Mouse (Mus musculus) liver, embryonic 14.5 days (tissue): Measurements from ENCODE around the gene Cyp2j6. TPM values are rescaled to one million over a fixed set of nuclear protein-coding genes. Genes with fewer than 3 reads are reported as not detected.
A peak's percentile ranks its signal among the peaks of the same experiment; 100 is the strongest.
"Not testable (repeated sequence)": the region's sequence is repeated elsewhere in the genome, so short reads cannot be mapped to it uniquely, and the experiment has no call there.

Experiments used
- ATAC-seq: fragments of 200-750 bp; cut with Nextera tagmentation; 2 replicates; pipeline ENCODE4 v1.8.0; 2017; ENCODE audit warnings: moderate number of reproducible peaks, mild to moderate bottlenecking, moderate library complexity; ENCODE audit not compliant: insufficient read depth
- DNase-seq, 3 experiments: peaks; one replicate each; pipeline ENCODE4 v3.0.0-alpha.2; 2012 to 2013; ENCODE audit warnings: low read depth in 3 of 3, low spot score in 3 of 3
- H3K27ac ChIP-seq: fragments of 300-500 bp; sonication (generic); 2 replicates; pipeline ENCODE4 v1.5.1; 2014; ENCODE audit warnings: moderate library complexity, mild to moderate bottlenecking, control low read depth, inconsistent platforms
- H3K27me3 ChIP-seq: fragments of 300-500 bp; sonication (generic); 2 replicates; pipeline ENCODE4 v1.6.1; 2014; ENCODE audit warnings: mild to moderate bottlenecking, low read length, moderate library complexity; ENCODE audit not compliant: control insufficient read depth, insufficient read depth
- H3K36me3 ChIP-seq: fragments of 300-500 bp; sonication (generic); replicated peaks from 2 replicates; pipeline ENCODE4 v1.6.1; 2014; ENCODE audit warnings: low read depth; ENCODE audit not compliant: control insufficient read depth, insufficient read depth
- H3K4me1 ChIP-seq, 2 experiments: fragments of 200-500 bp in 1 of 2; fragments of 300-500 bp in 1 of 2; sonication (generic) in 1 of 2; replicated peaks; 2 replicates each; pipeline ENCODE4 v1.6.1; 2012 to 2014; ENCODE audit warnings: antibody characterized with exemption in 1 of 2, inconsistent platforms in 1 of 2, low read length in 1 of 2; ENCODE audit not compliant: control insufficient read depth in 2 of 2, insufficient read depth in 2 of 2
- H3K4me2 ChIP-seq: fragments of 300-500 bp; sonication (generic); 2 replicates; pipeline ENCODE4 v1.6.1; 2014; ENCODE audit warnings: low read depth, mild to moderate bottlenecking, control low read depth, moderate library complexity
- H3K4me3 ChIP-seq, 2 experiments: fragments of 200-500 bp in 1 of 2; fragments of 300-500 bp in 1 of 2; sonication (generic) in 1 of 2; 2 replicates each; pipeline ENCODE4 v1.5.1; 2012 to 2014; ENCODE audit warnings: low read depth in 2 of 2, low read length in 2 of 2, mild to moderate bottlenecking in 2 of 2, control low read depth in 1 of 2, inconsistent platforms in 1 of 2, moderate library complexity in 1 of 2; ENCODE audit not compliant: insufficient read depth in 1 of 2
- H3K9ac ChIP-seq: fragments of 300-500 bp; sonication (generic); replicated peaks from 2 replicates; pipeline ENCODE4 v1.6.1; 2014; ENCODE audit warnings: mild to moderate bottlenecking, control low read depth, moderate library complexity
- H3K9me3 ChIP-seq: fragments of 300-500 bp; sonication (generic); 2 replicates; pipeline ENCODE4 v1.6.1; 2016; ENCODE audit warnings: low read length, mixed read lengths; ENCODE audit not compliant: control insufficient read depth
- CTCF ChIP-seq: IDR thresholded peaks from 2 replicates; pipeline ENCODE4 v1.5.1; 2016; ENCODE audit warnings: antibody characterized with exemption, low read depth, control low read depth
- EP300 ChIP-seq: IDR thresholded peaks from 2 replicates; pipeline ENCODE4 v1.6.1; 2016; ENCODE audit warnings: antibody characterized with exemption, low read depth
- WGBS: fragments of 180-500 bp; shearing (Covaris S2); extraction: QIAGEN DNeasy Blood & Tissue Kit; methylation state at CpG from one replicate; pipeline ENCODE4 v1.1.7; 2014; ENCODE audit not compliant: insufficient replicate concordance; 5-methylcytosine and 5-hydroxymethylcytosine counted together
- polyA plus RNA-seq, 2 experiments: library from polyadenylated mRNA; depleted of rRNA in 1 of 2; stranded (reverse) in 1 of 2; unstranded in 1 of 2; fragments of >200 nt; fragmentation: Nextera tagmentation in 1 of 2; extraction: Ambion mirVana in 1 of 2; gene quantifications; 2 replicates each; pipeline versions ENCODE4 v1.2.1 to v1.2.3; 2012 to 2014

The Cyp2j6 gene
- polyA plus RNA-seq (2012; rRNA removed), result 0.36 and 0.63 TPM in 2 replicates
- polyA plus RNA-seq (2014; fragmentation: Nextera tagmentation; extraction: Ambion mirVana), result 0.78 and 1.1 TPM in 2 replicates

DNA sequence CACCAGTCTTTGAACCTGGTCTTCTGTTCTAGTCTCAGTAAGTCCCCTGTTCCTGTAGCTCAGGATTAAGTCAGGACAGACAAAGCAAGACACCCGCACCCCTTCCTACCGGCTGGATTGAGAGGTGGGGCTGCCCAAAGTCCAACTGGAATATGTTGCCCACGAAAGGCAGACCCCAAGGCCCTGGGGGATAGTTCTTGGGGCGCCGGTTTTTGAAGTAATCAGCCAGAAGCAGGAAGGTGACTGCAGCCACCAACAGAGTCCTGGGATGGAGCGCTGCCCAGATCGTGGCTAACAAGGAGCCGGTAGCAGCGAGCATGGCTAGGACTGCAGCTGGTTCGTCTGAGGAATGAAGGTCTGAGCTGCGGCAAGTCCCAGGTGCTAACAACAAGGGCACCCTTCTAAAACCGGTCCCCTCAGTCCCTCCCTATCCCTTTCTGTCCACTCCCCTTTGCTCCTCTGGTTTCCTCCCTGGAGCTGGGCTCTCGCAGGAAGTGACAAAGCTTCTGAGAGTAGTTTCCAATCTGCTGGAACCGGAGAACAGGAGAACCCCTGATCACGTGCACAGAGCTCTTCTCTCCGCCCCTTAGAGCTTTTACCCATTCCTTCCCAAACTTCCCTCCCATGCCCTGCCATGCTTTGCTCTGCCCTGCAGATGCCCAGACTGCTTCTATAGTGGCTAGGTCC is at the start of gene Cyp2j6:
TSS of gene Cyp2j6 (minus strand) at position 529 of the 687 bp plus-strand sequence.
- H3K36me3 ChIP-seq, result no peaks in the 10 kb centered on the region
- DNase-seq (peak in 1 of 3 experiments; percentile 4), ATAC-seq (peak; percentile 48)
- no peak within 1 kb of the TSS for H3K27ac ChIP-seq
- H3K4me3 ChIP-seq, result peak within 1 kb of the TSS; percentile 41 to 50
- TF ChIP-seq EP300 (no peak), CTCF (no peak)
- H3K27me3 ChIP-seq, result no peaks in the 10 kb centered on the region
- H3K9ac ChIP-seq, result 0 out of 2 replicates have a peak within 1 kb of the TSS, but pooled peaks have one; percentile 13
- peak within 1 kb of the TSS; percentile 46 for H3K4me2 ChIP-seq
- WGBS, result 1% methylated on average over 15 of the region's 16 CpGs
- H3K4me1 ChIP-seq, result no peaks in the 10 kb centered on the region
- H3K9me3 ChIP-seq, result no peaks in the 10 kb centered on the region

DNA sequence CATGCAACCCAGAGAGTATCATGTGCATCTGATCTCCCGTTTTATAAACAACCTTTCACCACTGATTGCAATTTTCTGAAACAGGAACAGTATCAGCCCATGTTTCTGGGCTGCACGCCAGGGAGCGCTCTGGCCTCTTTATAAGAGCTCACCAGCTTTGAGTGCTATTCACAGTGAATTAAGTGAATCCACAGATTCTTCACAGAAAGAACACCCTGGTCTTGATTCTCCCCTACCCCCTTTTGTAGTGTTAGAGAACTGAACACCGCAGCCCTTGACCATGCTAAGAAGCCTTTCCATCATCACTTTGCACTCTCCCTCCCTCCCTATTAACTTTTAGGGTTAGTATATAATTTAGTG is 38.3 kb upstream of the Cyp2j6 start:
- Histone ChIP-seq H3K4me3 (no peak overlapping the region), H3K27me3 (no peaks in the 10 kb centered on the region), H3K4me1 (no peaks in the 10 kb centered on the region), H3K4me2 (peak overlapping the region; percentile 38; the same call in 1 of the 2 replicates), H3K9me3 (no peaks in the 10 kb centered on the region), H3K9ac (no peak overlapping the region), H3K36me3 (no peaks in the 10 kb centered on the region), H3K27ac (no peak overlapping the region)
- TF ChIP-seq CTCF, result no peak
- TF ChIP-seq EP300, result no peak
- ATAC-seq, result no peak
- no peak for DNase-seq
- WGBS, result 33% methylated on average over 4 of the region's 4 CpGs

DNA sequence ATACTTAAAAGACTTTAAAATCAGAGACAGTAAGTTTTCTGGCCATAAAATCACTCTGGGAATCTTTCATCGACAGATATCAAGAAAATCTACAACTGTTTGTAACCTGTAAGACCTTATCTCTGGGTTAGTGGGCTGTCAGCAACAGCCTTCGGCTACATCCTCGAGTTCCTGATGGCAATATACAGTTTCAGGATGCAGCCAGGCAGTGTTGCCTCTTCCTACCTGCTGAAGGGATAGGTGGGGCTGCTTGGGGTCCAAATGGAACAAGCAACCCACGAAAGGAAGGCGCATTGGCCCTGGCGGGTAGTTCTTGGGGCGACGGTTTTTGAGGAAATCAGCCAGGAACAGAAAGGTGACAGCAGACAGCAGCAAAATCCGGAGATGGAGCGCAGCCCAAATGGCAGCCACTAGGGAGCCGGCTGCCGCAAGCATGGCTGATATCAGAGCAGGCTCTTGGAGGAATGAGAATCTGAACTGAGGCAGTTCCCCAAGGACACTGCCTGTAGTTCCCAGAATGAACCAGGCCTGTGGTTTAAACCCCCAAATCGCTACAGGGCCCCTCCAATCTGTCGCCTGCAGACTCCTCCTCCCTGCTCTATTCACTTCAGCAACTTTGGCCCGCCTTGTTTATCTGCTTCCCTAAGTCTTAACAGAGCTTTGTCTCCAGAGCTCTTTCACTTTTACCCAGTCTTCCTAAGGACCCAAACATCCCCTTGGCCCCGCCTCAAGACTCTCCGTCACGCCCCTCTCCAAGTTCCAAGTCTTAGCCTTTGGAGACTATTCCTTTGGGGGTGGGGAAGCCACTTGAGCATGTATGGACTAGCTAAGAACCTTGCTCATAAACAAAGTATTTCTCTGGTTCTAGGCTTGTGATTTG is 37.7 kb upstream of the Cyp2j6 start, which contains the start of gene Cyp2j9:
TSS of gene Cyp2j9 (minus strand) at position 668 of the 880 bp plus-strand sequence.
- TF ChIP-seq CTCF, result no peak
- TF ChIP-seq EP300, result no peak
- H3K27ac ChIP-seq, result no peak within 1 kb of the TSS
- 5% methylated on average over 18 of the region's 18 CpGs for WGBS
- H3K4me1 ChIP-seq, result no peaks in the 10 kb centered on the region
- H3K9ac ChIP-seq, result no peak within 1 kb of the TSS
- DNase-seq (peak in 1 of 3 experiments; percentile 2), ATAC-seq (no peak)
- H3K36me3 ChIP-seq, result no peaks in the 10 kb centered on the region
- H3K4me2 ChIP-seq, result peak within 1 kb of the TSS; percentile 38
- peak within 1 kb of the TSS in 1 of 2 experiments; percentile 27; a peak in 2 of 4 replicates for H3K4me3 ChIP-seq
- no peaks in the 10 kb centered on the region for H3K9me3 ChIP-seq
- H3K27me3 ChIP-seq, result no peaks in the 10 kb centered on the region

DNA sequence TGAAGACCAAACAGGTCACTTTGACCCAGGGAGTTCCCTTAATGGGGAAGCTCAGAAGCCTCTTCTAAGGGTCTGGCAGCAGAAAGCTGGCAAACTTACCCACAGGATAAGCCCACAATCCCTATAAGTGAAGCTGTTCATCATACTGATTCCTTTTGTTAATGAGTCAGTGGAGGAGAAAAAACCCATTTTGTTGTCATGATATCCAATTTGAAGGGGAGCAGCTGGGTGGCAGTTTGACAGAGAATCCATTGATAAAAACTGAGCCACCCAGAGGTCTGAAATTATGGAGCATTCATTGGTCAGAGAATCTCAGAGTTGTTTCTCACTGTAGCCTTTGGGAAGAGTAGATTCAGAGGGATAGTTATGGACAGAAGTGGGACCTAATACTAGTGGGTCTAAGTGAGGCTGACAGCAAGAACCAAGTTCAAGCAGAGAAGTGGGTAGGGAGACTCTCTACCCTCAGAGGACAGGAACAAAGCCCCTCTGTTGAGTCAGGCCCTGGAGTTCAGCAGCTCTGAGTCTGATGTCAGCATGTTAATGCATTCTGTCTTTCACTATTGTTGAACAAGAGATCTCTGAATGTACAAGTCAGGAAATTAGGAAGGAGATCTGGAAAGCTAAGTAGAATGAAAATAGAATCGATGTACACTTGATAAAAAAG is 28.1 kb upstream of the Cyp2j6 start:
- DNase-seq, result no peak
- Histone ChIP-seq H3K4me3 (no peak overlapping the region), H3K4me1 (no peaks in the 10 kb centered on the region), H3K9me3 (no peaks in the 10 kb centered on the region), H3K27me3 (no peaks in the 10 kb centered on the region), H3K9ac (no peak overlapping the region), H3K27ac (no peak overlapping the region), H3K36me3 (no peaks in the 10 kb centered on the region), H3K4me2 (no peak overlapping the region)
- TF ChIP-seq CTCF, result no peak
- no peak for TF ChIP-seq EP300
- WGBS, result 51% methylated on average over 1 of the region's 1 CpGs
- ATAC-seq, result no peak

DNA sequence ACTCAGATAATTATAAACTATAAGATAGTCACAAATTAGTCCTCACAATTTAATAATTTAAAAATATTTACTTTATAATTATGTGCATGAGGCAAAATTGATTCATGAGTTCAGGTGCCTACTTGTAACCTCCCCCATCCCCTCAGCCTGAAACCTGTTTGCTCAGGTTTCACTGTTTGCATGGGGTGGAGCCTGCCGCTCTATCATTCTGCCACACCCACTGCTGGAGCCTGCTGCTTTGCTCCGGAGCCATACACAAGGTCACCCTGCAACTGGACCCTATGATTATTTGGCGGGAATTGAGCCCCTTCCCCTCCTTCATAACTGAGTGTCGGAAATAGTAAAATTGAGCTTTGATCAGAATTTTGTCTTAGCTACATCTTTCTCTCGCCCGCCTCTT is 26.9 kb upstream of the Cyp2j6 start:
- H3K4me1 ChIP-seq, H3K27ac ChIP-seq, H3K36me3 ChIP-seq, H3K27me3 ChIP-seq, H3K4me3 ChIP-seq, DNase-seq, H3K9ac ChIP-seq, ATAC-seq, H3K9me3 ChIP-seq, H3K4me2 ChIP-seq: not testable (repeated sequence)
- WGBS, result 54% methylated on average over 6 of the region's 6 CpGs
